Mouse (Mus musculus) mouse trophoblast stem cell (cell line): ENCODE measurements around the gene Hps3.
"Not testable (repeated sequence)": the region's sequence is repeated elsewhere in the genome, so short reads cannot be mapped to it uniquely, and the experiment has no call there.

Source experiments
- in situ Hi-C, 2 experiments: fragments of 300-500 bp; cut with MseI, MboI; formaldehyde crosslinking; loops; 2 replicates in 1 of 2; 3 replicates in 1 of 2; pipeline ENCODE4 v1.15.1; 2025

The Hps3 gene

GRCm38 (mm10) chr3:20034719-20035404 is at the start of gene Hps3:
TSS of gene Hps3 (minus strand) at chr3:20035315.
- in situ Hi-C loops = no loop called here

DNA sequence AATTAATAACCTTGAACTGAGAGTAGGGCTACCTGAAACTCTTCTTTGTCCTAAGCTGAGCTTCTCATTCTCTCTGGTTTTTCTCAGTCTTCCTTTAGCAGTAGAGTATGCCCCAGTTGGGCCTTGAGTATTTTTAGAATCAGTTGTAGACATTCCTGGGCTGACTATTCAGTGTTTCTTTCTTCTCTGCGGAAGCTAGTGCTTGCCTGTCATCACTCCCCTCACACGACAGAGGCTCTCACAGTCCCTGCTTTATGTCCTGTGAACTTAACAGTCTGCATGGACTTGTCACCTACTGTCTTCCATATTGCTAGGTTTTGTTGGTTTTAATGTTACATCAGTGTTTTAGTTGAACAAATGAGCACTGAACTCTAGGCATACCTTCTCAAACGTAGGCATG is 47.0 kb upstream of the Hps3 start:
- in situ Hi-C loops = no loop called here

DNA sequence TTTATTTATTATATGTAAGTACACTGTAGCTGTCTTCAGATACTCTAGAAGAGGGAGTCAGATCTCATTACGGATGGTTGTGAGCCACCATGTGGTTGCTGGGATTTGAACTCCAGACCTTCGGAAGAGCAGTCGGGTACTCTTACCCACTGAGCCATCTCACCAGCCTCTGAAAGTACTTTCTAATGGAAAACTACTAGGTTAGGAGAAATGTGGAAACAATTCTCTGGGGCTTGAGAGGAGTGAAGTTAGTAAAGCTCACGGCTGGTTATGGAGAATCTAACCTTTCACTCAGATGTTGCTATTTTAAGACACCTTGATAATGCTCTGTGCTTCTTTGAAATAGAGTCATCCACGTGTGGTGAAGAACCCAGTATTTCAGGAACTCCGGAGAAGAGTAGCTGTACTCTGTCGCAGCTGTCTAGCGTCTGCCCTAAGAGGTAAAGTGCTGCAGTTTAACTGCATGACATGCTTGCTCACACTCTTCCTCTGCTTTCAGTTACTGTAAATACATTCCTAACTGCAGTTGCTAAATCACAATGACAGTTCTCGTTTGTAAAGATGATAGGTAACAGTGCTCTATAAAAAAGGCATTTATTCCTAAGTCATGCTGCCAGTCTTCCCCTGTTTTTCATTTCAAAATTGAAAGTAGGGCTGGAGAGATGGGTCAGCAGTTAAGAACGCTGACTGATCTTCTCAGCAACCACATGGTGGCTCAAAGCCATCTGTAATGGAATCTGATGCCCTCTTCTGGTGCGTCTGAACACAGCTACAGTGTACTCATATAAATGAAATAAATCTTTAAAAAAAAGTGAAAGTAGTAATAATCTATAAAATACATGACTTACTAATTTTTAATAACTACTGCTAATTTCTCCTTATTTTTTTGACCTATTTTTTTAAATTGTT is 41.3 kb upstream of the Hps3 start:
- in situ Hi-C loops = no loop called here

GRCm38 (mm10) chr3:20058197-20058541 is 23.1 kb upstream of the Hps3 start:
- in situ Hi-C loops = no loop called here

- in situ Hi-C loops = no loop called here
Measured at GRCm38 (mm10) chr3:20057306-20058196, 22.4 kb upstream of the Hps3 start, which contains the start of gene Hltf. TSS of gene Hltf (plus strand) at chr3:20057811.

GRCm38 (mm10) chr3:20044736-20045135 is 9.6 kb upstream of the Hps3 start:
- in situ Hi-C loops = not testable (repeated sequence)

DNA sequence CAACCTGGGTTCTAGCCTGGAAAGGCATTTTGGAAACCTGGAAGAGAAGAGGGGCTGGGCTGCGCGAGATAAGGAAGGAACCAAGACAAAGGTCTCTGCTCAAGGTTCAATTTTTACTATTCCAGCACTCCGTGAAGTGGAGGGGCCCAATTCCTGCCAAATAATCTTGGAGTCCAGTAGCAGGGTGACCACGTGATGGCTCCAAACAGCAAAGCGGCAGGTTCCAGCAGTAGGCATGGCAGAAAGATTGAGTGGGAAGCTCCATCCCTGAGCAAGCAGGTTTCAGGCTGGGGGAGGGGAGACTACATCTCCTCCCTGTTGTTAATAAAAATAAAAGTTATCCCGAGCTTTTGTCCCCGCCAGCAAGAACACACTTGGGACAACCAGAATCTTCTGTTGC is 6.3 kb upstream of the Hps3 start:
- in situ Hi-C loops = not testable (repeated sequence)

GRCm38 (mm10) chr3:20036069-20036468 is 954 bp upstream of the Hps3 start:
- in situ Hi-C loops = no loop called here

GRCm38 (mm10) chr3:20033761-20034718 is 1.1 kb downstream of the Hps3 start:
- in situ Hi-C loops = no loop called here

GRCm38 (mm10) chr3:20030807-20031206 is 4.3 kb downstream of the Hps3 start:
- in situ Hi-C loops = no loop called here

GRCm38 (mm10) chr3:20028640-20029039 is 6.5 kb downstream of the Hps3 start:
- in situ Hi-C loops = no loop called here

DNA sequence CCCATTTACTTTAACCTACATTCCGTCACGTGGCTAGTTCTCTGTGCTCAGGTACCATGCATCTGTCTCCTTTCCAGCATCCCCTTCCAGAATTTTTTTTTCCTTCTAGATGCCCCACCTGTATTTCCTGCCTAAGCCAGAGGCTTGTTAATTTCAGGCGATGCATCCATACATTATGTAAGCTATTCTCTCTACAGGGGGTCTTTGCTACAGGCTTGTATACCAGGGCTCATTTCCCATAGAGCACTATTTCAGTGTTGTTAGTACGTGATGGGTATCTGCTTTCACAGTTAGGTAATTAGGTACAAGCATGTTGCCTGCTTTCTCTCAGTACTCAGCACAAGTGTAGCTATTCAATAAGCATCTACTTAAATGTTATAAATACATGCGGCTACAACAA is 7.3 kb downstream of the Hps3 start:
- in situ Hi-C loops = no loop called here

DNA sequence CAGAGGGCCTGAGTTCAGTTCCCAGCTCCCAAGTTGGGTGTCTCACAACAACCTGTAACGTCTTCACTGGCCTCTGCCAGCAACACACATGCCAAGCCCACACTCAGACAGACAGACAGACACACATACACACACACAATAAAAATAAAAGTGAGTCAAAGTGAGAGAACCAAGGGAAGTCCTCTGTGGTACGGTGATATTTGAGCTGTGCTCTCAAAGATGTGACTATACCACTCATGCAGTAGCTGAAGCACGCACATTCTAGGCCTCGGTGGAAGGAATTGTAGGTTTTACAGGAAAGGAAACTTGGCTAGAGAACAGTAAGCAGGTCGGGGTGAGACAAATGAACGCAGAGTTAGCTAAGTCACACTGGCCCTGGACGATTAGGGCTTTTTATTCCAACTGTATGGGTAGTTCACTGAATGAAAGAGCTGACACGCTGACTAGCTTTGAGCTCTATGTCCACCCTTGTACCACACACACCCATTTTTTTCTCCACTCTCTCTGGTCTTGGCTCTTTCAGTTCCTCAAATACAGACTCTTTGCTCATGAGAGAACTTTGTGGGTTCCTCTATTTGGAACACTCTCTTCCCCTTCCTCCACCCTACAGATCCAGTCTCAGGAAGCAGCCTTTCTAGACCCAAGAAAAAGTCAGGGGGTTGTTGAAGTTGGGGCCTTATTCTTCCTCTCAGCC is 8.0 kb downstream of the Hps3 start:
- in situ Hi-C loops = no loop called here

DNA sequence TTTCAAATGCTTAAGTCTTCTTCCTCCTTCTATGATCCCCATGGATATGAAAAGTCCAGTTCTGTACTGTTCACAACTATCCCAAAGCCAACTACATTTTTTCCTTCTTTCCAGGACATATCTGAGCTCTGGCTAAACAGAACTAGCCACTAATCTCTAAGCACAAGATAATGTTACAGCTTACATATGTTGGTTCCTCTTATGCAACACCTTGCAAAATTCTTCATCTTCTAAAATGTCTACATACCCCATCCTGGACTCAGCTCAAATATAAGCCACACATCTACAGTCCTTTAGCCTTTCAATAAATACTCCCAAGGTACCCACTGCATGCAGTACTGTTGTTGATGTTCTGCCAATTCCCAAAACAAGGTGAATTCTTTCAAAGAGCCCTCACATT is 8.6 kb downstream of the Hps3 start:
- in situ Hi-C loops = no loop called here

DNA sequence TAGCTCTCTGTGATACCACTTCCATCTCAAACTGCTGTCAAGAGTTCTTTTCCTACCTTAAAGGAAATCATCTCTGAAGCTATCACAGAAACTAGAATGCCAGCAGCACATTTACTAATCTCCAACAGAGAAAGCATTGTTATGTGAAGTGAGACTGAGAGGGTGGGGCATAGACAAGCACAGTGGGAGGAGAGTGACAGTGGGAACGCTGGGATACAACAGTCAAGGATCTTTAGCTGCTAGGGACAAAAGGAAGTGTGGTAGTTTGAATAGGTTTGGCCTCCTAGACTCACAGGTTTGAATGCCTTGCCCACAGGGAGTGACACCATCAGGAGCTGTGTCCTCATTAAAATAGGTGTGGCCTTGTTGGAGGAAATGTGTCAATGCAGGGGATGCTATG is 11.3 kb downstream of the Hps3 start:
- in situ Hi-C loops = no loop called here

DNA sequence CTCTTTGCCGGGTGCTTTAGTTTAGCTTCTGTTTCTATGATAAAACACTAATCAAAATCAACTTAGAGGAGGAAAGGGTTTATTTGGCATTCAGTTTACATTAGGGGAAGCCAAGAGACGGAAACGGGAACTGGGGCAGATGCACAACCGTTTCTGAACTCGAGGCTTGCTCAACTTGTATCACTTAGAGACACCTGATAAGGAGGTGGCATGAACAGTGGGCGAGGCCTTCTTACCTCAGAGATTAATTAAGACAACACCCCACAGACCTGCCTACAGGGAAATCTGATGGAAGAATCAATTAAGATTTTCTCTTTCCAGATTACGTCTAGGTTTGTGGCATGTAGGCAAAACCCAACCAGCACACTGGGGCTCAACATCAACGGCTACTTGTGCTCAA is 17.0 kb downstream of the Hps3 start:
- in situ Hi-C loops = no loop called here

- in situ Hi-C loops = no loop called here
Measured at GRCm38 (mm10) chr3:20014454-20014853, 20.7 kb downstream of the Hps3 start.

- in situ Hi-C loops = not testable (repeated sequence)
Measured at GRCm38 (mm10) chr3:20010905-20011304, 24.2 kb downstream of the Hps3 start.

- in situ Hi-C loops = no loop called here
Measured at GRCm38 (mm10) chr3:20010464-20010863, 24.7 kb downstream of the Hps3 start.

DNA sequence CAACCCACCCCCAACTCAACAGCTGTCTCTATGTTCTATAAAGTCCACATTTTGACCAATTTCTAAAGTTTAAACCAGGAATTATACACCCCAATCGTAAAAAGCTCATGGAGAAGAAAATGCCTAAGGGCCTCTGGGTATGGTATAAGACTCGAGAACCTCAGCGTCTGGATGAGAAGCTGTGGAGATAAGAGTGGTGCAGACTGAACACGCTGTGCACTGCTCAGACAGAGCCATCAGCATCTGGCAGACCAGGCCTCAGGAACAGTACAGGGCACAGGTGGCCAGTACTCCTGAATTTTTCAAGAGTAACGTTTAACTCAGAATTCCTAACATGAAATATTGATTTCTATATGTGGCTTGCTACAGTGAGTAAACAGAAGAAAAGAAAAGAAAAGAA is 27.4 kb downstream of the Hps3 start:
- in situ Hi-C loops = no loop called here
